Mouse (Mus musculus) fat pad, adult 2 months (tissue): Measurements from ENCODE around the gene Tnfsf18.

Experiments used
- DNase-seq: peaks from one replicate; pipeline ENCODE4 v3.0.0-alpha.2; 2011; ENCODE audit warnings: low read depth, low spot score; ENCODE audit errors: extremely low read depth

Tnfsf18 gene

DNA sequence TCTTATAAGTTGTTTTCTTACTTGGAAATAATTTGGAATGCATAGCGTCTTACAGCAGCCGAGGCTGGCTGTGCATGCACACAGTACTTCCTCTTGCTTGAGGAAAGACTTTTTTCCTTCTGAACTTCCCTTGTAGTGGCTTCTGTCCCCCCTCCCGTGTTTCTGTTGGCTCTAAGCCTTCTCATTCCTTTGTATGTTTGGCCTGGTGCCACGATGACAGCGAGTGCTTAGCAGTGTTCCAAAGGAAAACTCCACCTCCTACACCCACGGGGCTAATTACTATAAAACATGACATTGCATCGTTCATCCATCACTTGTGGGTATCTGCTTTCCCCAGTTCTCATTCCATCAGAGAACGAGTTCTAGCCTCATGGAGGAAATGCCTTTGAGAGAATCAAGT is at the start of gene Tnfsf18:
Gene Tnfsf18 (plus strand): TSS at position 313 of the 400 bp plus-strand sequence.
- DNase-seq = peak; percentile 19

DNA sequence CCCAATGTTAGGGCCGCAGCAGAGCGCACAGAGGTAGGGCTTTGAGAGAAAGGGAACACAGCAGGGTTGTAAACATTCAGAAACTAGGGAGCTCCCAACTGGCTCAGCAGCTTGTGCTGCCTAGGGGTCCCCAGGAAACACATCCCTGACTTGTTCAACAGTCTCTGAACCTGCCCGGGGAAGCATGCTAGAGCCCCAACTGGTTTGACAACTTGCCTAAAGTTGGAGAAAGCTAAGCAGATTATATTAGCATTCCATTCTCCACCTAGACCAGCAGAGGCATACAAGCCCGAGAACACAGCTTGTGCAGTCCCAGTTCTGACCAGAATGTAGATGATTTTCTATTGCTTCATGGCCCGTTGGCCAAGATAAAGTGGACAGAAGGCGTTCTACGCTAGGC is 49.6 kb upstream of the Tnfsf18 start:
- DNase-seq = peak; percentile 52

DNA sequence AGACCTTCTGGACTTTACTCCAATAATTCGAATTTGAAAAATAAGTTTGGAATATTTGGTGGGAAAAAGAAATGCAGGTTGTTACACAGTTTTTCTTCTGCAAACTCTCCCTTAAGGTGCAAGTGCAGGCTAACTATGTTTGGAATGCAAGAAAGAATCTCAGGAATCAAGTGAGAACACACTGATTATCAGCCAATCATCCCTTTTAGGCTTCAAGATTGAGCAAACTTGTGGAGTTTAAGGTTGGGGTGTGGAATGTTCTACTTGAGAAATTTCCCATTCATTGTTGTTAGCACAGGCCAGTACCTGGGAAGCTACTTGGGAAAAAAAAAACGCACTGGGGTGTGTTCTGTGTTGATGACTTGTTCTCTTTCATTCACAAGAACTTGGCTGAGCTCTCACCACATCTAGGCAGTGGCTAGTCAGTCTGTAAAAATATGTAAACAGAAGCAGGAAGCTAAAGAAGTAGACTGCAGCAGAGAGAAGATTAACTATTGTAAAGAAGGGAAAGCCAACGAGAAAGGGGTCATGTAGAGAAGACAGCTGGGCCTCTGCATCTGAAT is 42.7 kb upstream of the Tnfsf18 start:
- DNase-seq = no peak

DNA sequence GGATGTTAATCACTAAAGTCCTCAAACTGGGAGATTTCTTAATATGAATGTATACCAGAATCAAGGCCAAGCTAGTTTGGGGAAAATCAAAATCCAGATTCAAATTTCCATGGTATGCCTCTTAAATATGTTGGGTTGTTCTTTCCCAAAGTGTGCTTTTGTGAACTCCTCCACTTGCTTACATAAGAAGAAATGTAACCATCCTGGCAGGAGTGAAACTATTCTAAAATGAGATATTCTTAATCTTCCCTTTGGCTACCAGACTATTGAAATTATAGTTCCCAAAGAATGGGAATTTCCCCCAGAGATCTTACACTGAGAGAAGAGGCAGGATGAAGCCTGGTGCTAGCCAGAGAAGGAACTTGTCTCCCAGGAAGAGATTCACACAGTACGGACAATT is 42.2 kb upstream of the Tnfsf18 start:
- DNase-seq = no peak

DNA sequence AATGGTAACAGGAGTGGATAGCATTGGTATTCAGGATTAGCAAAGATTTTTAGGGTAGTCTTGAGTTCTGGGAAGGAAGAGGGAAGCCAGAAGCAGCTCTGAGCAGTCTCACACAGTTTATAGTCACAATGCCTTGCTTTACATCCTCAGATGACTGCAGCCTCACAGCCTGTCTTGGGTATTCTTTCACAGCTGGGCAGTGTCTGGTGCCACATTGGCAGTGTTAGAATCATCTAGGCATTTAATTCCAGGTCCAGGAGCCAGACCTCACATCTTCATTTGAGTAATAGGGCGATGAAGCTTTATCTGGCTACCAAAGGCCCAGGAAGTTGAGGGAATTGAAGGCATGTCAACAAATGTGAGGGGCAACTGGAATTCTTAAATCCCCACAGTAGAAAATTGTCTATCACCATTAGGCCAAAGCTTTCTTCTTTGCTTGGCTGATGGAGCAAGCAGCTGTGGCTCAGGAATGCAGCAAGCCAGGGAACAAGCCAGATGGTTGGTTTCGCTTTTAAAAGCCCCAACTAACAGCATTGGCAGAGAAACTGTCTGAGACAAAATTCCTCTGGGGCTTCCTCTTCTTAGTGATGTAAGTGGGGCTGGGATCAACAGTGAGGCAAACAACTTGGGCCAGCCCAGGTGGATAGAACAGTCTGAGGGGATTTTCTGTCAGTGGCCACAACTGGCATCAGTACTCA is 30.9 kb upstream of the Tnfsf18 start:
- no peak for DNase-seq

DNA sequence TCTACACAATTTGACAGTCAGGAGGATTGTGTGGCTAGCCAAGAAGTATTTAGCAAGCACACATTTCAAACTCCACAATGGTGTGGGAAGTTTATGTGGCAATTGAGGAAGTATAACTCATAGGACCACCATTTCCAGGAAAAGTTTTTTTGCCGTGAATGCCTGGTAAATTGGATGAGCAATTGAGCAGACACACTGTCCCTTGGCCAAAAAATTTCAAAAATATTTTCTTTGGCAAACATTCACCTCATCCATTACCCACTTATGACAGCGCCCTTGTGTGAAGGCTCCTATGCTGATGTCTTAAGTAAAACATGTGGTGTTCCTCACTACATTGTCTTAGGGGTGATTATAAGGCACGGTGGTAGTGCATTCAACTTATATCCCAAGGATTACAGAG is 17.2 kb upstream of the Tnfsf18 start:
- DNase-seq = peak; percentile 14

DNA sequence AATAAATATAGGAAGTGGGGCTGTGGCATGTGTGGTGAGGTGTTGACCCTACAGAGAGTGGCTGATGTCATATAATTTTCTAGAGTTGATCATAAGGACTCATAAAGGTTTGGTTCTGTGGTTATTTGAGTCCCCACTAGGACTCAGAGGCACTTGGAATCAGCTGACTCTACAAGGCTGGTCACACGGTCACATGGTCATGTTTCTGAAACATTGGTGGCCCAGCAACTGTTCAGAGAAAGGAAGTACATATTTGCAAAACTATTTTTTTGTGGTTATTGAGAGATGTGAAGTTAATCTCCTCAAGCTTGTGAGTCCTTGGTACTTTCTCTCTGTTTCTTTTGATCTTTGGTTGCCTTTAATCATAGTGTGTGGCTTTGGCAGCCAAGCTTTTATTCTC is 14.6 kb upstream of the Tnfsf18 start:
- no peak for DNase-seq

DNA sequence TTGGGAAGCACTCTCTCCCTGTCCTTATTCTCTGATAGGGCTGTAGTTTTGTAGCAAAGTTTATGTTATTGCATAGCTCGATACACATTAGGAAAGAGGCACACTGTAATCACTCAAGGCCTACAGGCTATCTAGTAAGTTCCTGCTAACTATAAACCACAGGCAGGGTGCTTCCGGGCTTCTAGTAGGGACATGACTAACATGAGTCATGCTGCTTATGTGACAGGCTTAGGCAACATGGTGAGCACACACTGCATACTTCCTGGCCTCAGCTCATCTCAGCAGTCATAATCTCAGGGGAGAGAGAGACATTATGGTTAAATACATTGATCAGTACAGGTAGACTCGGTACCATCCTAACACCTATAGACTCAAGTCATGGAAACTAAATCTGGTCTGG is 12.2 kb upstream of the Tnfsf18 start:
- DNase-seq = peak; percentile 58

DNA sequence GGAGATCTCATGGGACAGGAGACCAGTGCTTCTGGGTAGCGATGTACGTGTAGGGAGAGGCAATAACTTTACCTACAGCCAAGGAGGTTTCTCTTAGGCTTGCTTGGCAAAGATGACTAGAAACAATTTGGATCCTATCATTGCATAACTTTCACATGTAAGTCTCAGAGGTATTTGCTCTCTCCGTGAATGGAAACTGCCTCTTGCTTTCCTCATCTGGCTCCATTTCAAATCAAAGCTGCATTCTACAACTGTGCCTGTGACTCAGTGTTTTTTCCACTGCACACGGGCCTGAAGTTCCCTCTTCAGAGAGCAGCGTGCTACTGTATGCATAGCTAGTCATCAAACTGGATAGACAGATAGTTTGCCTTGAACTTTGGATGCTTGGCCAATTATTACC is 7.4 kb upstream of the Tnfsf18 start:
- peak; percentile 19 for DNase-seq

DNA sequence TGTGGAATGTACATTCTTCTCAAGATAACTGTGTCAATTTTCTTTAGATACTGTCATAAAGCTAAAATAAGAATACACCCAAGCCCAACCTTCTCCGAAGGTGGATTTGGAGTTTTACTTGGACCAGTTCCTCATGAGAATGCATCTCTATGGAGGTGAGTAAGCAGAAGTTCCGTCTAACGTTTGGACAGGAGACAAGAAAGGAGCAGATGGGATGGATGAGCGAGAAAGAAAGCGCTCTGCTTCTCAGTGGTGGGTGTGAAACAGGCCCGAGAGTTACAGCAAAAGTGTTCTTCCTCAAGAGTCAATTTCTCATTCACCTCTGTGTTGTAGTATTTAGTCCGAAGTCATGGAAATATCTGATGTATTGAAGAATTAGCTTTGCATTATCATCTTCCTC is 2.7 kb upstream of the Tnfsf18 start:
- no peak for DNase-seq

DNA sequence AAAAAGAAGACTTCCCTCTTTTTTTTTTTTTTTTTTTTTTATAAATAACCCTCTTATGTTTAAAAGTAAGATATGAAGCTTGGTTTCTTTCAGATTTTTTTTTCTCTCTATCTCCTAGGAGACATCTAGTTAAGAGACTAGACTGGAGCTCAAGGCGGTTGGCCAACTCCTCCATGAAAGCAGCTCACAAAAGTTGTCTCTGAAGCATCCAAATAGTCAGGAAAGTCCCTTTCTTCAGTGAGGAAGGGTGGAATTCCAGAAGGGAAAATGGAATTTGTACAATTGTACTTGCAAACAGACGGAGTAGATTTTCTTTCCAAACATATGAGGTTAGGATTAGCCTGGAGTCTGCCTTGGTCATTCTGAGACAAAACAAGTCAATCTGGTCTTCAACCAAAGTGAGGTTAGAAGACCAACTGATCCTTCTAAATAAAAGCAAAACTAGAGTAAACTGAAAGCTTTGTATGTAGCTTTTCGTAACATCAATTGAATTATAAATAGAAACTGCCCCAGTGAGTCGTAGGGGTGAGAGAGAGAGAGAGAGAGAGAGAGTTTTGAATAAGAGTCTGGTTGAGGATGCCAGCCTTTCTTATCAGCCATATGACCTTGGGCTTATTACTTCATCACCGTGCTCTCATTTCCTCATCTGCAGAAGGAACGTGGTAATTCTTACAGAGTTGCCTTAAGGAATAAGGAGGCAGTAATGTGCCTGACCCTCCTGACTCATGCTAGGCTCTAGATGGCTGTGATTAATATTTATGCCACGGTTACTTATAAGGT is 2.6 kb downstream of the Tnfsf18 start:
- DNase-seq = peak; percentile 8

DNA sequence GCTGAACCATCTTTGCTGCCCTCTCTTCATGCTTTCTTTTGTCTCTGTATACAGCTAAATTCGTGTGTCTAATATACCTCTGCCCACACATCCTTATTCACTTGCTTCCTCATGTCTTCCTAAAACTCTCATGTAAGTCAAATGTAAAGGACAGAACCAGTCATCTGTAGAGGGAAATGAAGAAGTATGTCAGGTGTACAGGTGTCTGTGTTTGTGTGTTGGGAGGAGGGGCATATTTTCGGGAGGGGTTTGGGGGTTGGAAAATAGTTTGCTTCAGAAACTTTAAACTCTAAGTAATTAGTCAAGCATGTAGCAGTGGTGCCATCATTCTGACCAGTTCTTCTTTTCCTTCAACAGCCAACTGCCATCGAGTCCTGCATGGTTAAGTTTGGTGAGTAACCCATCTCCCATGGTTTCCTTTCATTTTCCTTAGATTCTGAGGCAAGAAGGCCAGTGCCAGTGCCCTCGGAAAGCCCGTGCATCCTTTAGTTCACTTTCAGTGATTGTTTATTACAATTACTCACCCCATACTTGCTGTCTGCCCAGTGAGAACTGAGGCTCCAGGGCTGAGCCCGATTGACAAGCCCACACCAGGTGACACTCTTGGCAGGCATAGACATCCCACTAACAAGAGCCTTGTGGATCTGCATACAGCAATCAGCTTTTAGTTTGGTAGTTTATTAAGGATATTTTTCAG is 5.8 kb downstream of the Tnfsf18 start:
- no peak for DNase-seq

DNA sequence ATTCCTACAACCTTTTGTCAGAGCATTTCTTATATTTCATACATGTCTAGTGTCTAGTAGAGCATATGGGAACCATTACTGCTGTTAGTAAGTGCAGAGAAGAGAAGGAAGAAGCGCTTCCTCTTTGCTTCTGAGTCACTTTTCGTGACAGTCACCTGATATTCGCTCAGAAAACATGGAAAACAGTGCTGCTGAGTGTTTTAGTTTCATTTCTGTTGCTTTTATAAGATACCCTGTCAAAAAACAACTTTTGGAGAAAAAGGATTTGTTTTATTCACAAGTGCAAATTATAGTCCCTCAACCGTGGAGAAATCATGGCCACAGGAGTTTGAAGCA is 6.3 kb downstream of the Tnfsf18 start:
- no peak for DNase-seq

DNA sequence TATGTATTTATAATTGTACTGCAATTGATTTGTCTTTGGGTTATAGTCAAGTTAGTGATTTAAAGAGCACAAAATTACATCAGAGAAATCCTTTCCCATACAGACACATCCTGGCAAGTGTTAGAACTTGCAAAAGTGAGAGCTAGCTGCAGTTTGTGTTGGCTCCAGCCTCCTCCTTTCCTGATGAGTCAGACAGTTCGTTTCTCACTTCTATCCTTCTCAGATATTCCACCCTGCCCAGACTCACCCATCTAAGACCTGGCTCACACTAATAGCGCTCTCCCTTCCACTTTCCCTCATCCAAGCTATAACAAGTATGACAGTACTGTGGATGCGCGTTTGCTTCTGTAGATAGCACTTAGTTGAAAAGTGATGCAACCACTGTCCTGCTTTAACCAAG is 11.9 kb downstream of the Tnfsf18 start:
- peak; percentile 40 for DNase-seq

DNA sequence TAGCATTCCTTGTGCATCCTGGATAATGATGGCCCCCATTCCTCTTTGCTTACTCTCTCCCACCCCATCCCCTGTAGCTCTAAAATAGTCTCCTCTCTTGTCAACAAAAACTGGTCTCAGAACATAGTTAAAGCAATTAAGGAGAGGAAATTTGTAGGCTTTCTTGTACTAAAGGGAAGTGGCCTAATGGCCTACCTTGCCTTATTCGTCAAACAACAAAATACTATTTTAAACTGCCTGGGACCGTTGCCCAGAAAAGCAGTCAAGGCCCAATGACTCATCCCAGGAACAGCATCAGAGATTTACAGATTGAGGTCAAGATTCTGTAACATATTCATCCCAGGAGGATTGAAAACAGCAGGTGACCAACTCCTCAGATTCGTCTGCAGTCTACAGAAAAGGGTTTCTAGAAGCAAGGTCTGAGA is 13.2 kb downstream of the Tnfsf18 start:
- peak; percentile 11 for DNase-seq

DNA sequence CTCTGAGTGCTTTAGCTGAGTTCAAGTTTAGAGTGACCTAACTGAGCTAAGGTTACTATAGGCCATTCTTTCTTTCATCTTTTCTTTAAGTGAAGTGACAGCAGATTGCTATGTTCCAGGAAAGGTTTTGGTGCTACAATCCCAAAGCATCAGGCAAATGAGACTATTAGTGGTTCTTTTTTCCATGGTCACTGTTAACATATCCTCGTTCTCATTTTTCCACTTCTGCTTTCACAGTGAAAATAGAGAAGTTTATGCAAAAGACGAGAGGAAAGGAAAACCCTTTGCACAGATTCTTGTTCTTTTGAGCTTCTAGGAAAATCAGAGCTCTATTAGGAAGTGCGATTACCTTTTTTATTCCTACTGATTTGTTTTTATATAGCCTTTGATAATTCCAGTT is 22.9 kb downstream of the Tnfsf18 start:
- no peak for DNase-seq

DNA sequence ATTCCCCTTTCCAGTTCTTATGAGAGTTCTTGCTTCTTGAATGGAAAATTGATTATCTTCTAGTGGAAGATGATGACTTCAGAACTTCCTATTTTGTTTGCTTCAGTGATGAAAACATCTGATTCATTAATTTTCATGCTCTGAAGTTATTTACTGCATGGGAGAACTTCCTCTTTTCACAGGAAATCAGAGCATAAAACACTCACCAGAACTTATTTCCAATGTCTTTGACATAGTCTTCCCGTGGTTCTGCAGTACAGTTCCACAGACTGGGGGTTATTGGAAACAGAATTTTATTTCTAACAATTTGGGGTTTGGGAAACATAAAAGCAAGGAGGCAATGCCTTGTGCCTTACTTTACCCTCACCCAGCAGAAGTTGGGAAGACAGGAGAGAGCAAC is 25.8 kb downstream of the Tnfsf18 start:
- DNase-seq = no peak

DNA sequence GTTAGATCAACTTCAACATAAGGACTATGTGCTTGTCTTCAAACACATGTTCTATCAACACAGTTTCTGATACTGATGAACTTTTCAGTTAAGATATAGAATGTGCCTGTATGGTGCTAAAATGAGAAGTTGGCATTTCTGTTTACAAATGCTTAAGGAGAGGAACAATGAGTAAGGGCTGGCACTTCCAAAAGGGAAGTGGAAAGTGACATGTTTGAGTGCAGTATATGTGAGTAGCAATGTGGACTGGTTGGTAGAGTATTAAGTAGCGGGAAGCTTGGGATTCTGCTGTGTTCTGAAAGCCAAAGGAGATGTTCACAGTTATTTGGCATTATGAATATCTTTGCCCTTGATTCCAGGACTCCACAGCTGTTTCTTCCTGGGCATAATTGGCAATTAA is 33.7 kb downstream of the Tnfsf18 start:
- no peak for DNase-seq

DNA sequence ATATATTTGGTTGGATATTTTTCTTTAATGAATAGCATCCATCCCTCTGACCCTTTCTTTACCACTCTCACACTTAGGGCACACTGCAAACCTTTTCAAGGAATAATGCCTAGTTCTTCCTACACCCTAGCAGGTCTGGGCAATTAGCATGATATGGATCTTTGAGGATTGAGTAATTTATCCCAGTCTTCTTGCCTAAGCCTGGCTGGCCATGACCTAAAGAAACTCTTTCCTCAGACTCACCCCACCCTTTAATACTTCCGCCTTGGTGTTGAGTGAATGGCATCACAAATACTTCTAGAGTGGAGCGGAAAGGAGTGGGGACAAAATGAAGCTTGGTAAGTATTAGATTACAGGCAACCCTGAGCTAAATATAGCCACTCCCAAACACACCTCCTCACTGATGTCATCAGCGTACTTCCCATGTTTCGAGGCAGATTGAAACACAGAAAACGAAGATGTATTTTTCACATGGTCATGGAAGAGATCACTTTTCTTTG is 56.2 kb downstream of the Tnfsf18 start:
- DNase-seq = peak; percentile 56

DNA sequence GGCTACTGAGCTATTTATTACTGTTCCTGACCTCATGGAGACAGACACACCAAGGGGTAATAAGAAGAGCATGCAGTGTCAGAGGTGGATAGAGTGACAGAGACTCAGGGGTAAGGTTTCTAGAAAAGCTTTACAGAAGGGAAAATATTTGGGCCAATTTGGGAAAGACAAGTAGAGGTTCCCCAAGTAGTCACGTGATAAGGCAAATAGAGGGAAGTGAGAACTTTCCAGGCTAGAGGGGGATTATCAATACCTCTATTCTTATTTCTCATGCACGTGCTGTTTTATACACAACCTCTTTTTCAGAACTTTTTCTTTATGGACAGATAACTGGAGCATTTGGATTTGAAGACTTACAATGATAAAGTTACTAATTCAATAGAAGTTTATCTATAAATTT is 57.6 kb downstream of the Tnfsf18 start:
- no peak for DNase-seq
